Mouse (Mus musculus) hindbrain, postnatal 0 days (tissue): Measurements from ENCODE around the gene Hist2h2ab. TPM values are rescaled to one million over a fixed set of nuclear protein-coding genes. Genes with fewer than 3 reads are reported as not detected.

Source experiments
- ATAC-seq: fragments of 200-750 bp; cut with Nextera tagmentation; 2 replicates; pipeline ENCODE4 v1.8.0; 2017; ENCODE audit warnings: mild to moderate bottlenecking, moderate TSS enrichment, moderate library complexity
- DNase-seq: peaks from one replicate; pipeline ENCODE4 v3.0.0-alpha.2; 2015; ENCODE audit warnings: low spot score
- H3K27ac ChIP-seq: fragments of 300-500 bp; sonication (generic); 2 replicates; pipeline ENCODE4 v1.5.1; 2014; ENCODE audit warnings: mild to moderate bottlenecking
- H3K27me3 ChIP-seq: fragments of 300-500 bp; sonication (generic); 2 replicates; pipeline ENCODE4 v1.6.1; 2014; ENCODE audit warnings: low read length, mixed read lengths; ENCODE audit not compliant: insufficient read depth
- H3K36me3 ChIP-seq: fragments of 300-500 bp; sonication (generic); 2 replicates; pipeline ENCODE4 v1.6.1; 2014; ENCODE audit warnings: low read length, mixed read lengths; ENCODE audit not compliant: insufficient read depth
- H3K4me1 ChIP-seq: fragments of 300-500 bp; sonication (generic); 2 replicates; pipeline ENCODE4 v1.6.1; 2014; ENCODE audit warnings: antibody characterized with exemption, low read length, mixed read lengths; ENCODE audit not compliant: insufficient read depth
- H3K4me2 ChIP-seq: fragments of 300-500 bp; sonication (generic); 2 replicates; pipeline ENCODE4 v1.6.1; 2014; ENCODE audit warnings: low read depth, mild to moderate bottlenecking, low read length, moderate library complexity, mixed read lengths
- H3K4me3 ChIP-seq: fragments of 300-500 bp; sonication (generic); 2 replicates; pipeline ENCODE4 v1.5.1; 2014; ENCODE audit warnings: low read length
- H3K9ac ChIP-seq: fragments of 300-500 bp; sonication (generic); replicated peaks from 2 replicates; pipeline ENCODE4 v1.6.1; 2014; ENCODE audit warnings: mild to moderate bottlenecking, low read length, moderate library complexity, mixed read lengths
- H3K9me3 ChIP-seq: fragments of 300-500 bp; sonication (generic); 2 replicates; pipeline ENCODE4 v1.6.1; 2016; ENCODE audit warnings: low read length, mixed read lengths
- CTCF ChIP-seq: IDR thresholded peaks from 2 replicates; pipeline ENCODE4 v1.5.1; 2016; ENCODE audit warnings: antibody characterized with exemption, control low read depth, low read depth
- WGBS: fragments of 180-500 bp; shearing (Covaris S2); extraction: QIAGEN DNeasy Blood & Tissue Kit; methylation state at CpG from one replicate; pipeline ENCODE4 v1.1.7; 2014; 5-methylcytosine and 5-hydroxymethylcytosine counted together
- polyA plus RNA-seq: library from polyadenylated mRNA; unstranded; fragments of >200 nt; fragmentation: Nextera tagmentation; extraction: Ambion mirVana; gene quantifications from 2 replicates; pipeline ENCODE4 v1.2.1, GENCODE M21; 2015
- total RNA-seq: library from RNA; depleted of rRNA; stranded (reverse); fragments of >200 nt; gene quantifications from 2 replicates; pipeline ENCODE4 v1.2.3, GENCODE M21; 2014

Gene Hist2h2ab
- total and polyA plus RNA-seq, 2 experiments from 2014 or later: 161 TPM; not detected in 1

DNA sequence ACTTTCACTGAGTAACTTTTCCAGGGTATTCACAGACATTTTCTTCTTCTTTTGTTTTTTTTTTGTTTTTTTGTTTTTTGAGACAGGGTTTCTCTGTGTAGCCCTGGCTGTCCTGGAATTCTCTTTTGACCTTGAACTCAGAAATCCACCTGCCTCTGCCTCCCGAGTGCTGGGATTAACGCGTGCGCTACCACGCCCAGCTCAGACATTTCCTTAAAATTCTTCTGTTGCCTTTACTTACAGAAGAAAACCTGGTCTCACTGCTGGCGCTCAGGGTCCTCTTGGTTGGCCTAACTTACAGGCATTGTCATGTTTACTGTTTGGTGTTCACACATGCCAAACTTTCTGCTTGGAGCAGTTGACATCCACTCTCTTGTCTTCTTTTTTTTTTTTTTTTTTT, 44.4 kb upstream of the Hist2h2ab start:
- peaks cover 29% of the 10 kb centered on the region for H3K36me3 ChIP-seq
- DNase-seq (no peak), ATAC-seq (no peak)
- peaks cover 11% of the 10 kb centered on the region for H3K4me1 ChIP-seq
- no peak overlapping the region for H3K27ac ChIP-seq
- no peak overlapping the region for H3K9ac ChIP-seq
- TF ChIP-seq CTCF: no peak
- H3K27me3 ChIP-seq: no peaks in the 10 kb centered on the region
- H3K4me2 ChIP-seq: no peak overlapping the region
- no peaks in the 10 kb centered on the region for H3K9me3 ChIP-seq
- 94% methylated on average over 6 of the region's 6 CpGs for WGBS
- no peak overlapping the region for H3K4me3 ChIP-seq

DNA sequence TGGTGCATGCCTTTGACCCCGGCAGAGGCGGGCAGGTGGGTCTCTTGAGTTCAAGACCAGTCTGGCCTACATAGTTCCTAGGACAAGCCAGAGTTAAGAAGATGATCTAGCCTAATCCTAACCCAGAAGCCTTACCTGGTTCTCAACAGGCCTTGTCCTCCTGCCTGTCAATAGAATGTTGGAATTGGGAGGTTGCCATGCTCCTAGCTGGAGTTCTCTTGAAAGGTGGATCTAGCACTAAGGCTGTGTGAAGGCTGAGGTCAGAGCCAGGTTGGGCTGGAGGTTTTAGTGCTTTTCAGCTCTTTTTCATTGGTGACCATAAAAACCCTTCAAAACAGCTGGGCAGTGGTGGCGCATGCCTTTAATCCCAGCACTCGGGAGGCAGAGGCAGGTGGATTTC, 41.2 kb upstream of the Hist2h2ab start:
- DNase-seq: no peak
- ATAC-seq: no peak
- Histone ChIP-seq H3K36me3 (peaks cover 29% of the 10 kb centered on the region), H3K9me3 (no peaks in the 10 kb centered on the region), H3K4me3 (no peak overlapping the region), H3K4me2 (no peak overlapping the region), H3K27ac (no peak overlapping the region), H3K9ac (no peak overlapping the region), H3K4me1 (peaks cover 13% of the 10 kb centered on the region; the same call in 1 of the 2 replicates), H3K27me3 (no peaks in the 10 kb centered on the region)
- no peak for TF ChIP-seq CTCF
- WGBS: 96% methylated on average over 4 of the region's 4 CpGs

DNA sequence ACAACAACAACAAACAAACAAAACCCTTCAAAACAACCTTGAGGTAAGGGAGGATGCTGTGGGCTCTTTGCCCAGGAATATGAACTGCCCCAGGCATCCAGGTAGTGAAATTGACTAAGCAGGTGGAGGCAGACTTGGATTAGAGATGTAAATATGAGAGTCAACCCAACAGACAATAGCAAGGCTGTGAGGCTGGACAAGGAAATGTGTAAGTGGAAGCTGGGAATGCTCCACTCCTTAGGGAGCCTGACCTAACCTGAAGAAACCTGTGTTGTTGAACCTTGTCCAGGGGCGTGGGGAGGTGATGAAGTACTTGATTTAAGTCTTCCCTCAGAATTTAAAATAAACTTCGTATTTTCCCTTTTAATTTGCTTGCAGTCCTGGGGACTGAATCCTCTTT, 40.8 kb upstream of the Hist2h2ab start:
- WGBS: 77% methylated on average over 2 of the region's 2 CpGs
- no peak overlapping the region for H3K4me2 ChIP-seq
- ATAC-seq (no peak), DNase-seq (no peak)
- no peaks in the 10 kb centered on the region for H3K27me3 ChIP-seq
- H3K9me3 ChIP-seq: no peaks in the 10 kb centered on the region
- H3K9ac ChIP-seq: no peak overlapping the region
- peaks cover 13% of the 10 kb centered on the region; the same call in 1 of the 2 replicates for H3K4me1 ChIP-seq
- no peak for TF ChIP-seq CTCF
- no peak overlapping the region for H3K4me3 ChIP-seq
- no peak overlapping the region for H3K27ac ChIP-seq
- peaks cover 29% of the 10 kb centered on the region for H3K36me3 ChIP-seq

DNA sequence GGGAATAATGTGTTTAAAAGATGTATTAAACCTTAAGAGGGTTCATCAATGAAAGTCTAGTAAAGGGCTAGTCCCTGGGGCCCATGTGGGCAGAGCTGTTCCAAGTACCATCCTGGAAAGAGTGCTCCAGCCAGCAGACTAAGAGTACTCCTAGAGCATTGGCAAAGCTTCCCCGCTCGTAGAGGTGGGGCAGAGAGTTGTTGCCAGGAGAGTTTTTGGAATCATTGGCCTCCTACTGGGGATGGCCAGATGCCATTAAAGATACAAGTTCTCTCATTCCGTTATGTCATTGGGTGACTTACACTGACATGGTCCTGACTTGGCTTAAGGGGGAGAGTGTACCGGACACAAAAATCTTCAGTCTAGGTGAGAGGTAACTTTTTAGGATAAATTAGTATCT, 40.1 kb upstream of the Hist2h2ab start:
- Histone ChIP-seq H3K4me1 (peaks cover 13% of the 10 kb centered on the region; the same call in 1 of the 2 replicates), H3K4me3 (no peak overlapping the region), H3K9ac (no peak overlapping the region), H3K4me2 (no peak overlapping the region), H3K27me3 (no peaks in the 10 kb centered on the region), H3K36me3 (peaks cover 27% of the 10 kb centered on the region), H3K9me3 (no peaks in the 10 kb centered on the region), H3K27ac (0 out of 2 replicates have a peak overlapping the region, but pooled peaks have one; percentile 22)
- DNase-seq (peak; percentile 71), ATAC-seq (no peak)
- 32% methylated on average over 4 of the region's 4 CpGs for whole genome bisulfite sequencing
- no peak for TF ChIP-seq CTCF

DNA sequence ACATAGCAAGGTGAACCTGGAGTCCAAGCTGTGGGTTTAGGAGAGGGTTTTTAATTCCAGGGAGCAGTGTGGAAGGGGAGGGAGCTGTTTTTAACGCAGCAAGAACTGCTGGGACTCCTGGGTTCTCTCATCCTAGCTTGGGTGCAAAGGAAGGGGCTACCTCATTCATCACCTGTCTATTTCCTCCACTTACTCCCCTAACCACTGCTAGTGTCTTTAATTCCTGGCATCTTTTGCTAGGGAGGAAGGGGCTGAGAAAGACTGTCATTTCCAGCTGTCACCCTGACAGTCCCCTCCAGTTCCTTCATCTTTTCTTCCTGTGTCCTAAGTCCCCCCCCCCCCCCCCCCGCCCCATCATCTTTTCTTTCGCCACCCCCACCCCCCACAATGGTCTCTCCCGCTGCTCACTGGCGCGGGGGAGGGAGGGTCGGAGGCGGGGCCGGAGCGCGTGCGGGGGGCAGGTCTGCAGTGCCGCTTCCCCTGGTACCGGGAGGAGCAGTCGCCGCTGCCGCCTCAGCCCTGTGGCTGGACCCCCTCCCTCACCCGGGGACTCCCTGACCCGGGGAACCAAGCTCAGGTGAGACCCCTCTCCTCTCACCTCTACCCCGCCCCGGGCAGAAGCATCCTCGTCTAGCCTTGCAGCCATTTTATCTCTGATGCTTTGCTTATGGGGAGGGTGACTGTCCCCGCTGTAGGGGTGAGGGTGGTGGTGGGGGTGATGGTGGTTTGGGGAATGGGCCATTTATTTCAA, 38.8 kb upstream of the Hist2h2ab start, which contains the start of gene Sv2a:
Gene Sv2a, plus strand, starts transcription at position 425 of the 751 bp plus-strand sequence.
- ATAC-seq: peak; percentile 80
- TF ChIP-seq CTCF: no peak
- under 1% methylated on average over 18 of the region's 23 CpGs for WGBS

DNA sequence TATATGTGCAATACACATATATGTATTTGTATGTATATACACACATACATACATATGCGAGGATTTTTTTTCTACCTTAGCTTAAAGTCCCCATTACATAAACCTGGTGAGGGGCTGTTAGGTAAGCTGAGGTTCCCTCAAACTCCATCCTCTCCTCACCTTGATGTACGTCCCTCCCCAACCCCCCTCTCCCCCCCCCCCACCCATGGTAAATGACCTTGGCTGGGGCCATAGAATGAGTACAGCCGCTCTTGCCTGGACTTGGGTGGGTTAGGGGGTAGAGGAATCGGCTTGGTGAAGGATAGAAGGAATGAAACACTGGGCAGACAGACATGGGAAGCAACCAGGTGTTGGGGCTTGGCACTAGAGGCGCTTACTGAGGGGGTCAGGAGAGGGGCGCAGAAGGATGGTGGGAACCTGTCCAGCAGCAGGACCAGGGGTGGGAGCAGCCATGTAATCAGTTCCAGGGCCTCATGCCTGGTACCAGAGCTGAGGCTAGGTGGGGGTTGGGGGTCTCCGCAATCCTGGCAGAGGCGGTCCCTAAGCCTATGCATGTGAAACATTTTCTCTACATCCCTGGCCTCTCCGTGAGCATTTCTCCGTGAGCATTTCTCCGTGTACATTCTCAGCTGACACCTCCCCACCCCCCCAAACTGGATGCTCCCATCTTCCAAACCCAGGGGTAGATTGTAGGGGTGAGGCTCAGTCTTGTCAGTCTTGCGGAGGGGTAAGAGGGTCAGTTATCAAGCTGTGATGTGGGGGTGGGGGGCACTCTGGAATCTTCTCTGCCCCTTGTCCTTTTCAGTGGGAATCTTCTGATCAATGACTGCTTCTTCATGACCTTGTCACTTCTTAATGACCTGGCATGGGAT, 37.9 kb upstream of the Hist2h2ab start:
- no peaks in the 10 kb centered on the region for H3K27me3 ChIP-seq
- H3K9ac ChIP-seq: peak overlapping the region; percentile 74
- peaks cover 10% of the 10 kb centered on the region; the same call in 1 of the 2 replicates for H3K36me3 ChIP-seq
- H3K4me3 ChIP-seq: peak overlapping the region; percentile 70
- no peak for TF ChIP-seq CTCF
- H3K4me1 ChIP-seq: peaks cover 13% of the 10 kb centered on the region; the same call in 1 of the 2 replicates
- ATAC-seq (peak; percentile 57), DNase-seq (peak; percentile 63)
- 22% methylated on average over 12 of the region's 12 CpGs for WGBS
- H3K27ac ChIP-seq: peak overlapping the region; percentile 89
- H3K9me3 ChIP-seq: no peaks in the 10 kb centered on the region
- peak overlapping the region; percentile 69 for H3K4me2 ChIP-seq

More for the DNA sequence above, 38.8 kb upstream of the Hist2h2ab start, which contains the start of gene Sv2a:
- DNase-seq: peak; percentile 84
- H3K9me3 ChIP-seq: no peaks in the 10 kb centered on the region
- peak within 1 kb of the TSS; percentile 69 for H3K4me2 ChIP-seq
- no peaks in the 10 kb centered on the region for H3K27me3 ChIP-seq
- H3K9ac ChIP-seq: peak within 1 kb of the TSS; percentile 74
- peak within 1 kb of the TSS; percentile 70 for H3K4me3 ChIP-seq
- H3K27ac ChIP-seq: peak within 1 kb of the TSS; percentile 89
- H3K36me3 ChIP-seq: peaks cover 18% of the 10 kb centered on the region
- peaks cover 13% of the 10 kb centered on the region; the same call in 1 of the 2 replicates for H3K4me1 ChIP-seq
